Mouse (Mus musculus) neural tube, embryonic 13.5 days (tissue): ENCODE measurements around the gene Slc35b2. TPM values are rescaled to one million over a fixed set of nuclear protein-coding genes. Genes with fewer than 3 reads are reported as not detected.

Experiments
- ATAC-seq: fragments of 200-750 bp; cut with Nextera tagmentation; 2 replicates; pipeline ENCODE4 v1.8.0; 2017; ENCODE audit warnings: low read depth, mild to moderate bottlenecking, moderate TSS enrichment, moderate library complexity
- H3K27ac ChIP-seq: fragments of 300-500 bp; sonication (generic); replicated peaks from 2 replicates; pipeline ENCODE4 v1.5.1; 2015; ENCODE audit warnings: moderate library complexity, mild to moderate bottlenecking, inconsistent platforms
- H3K27me3 ChIP-seq: fragments of 300-500 bp; sonication (generic); 2 replicates; pipeline ENCODE4 v1.6.1; 2015; ENCODE audit warnings: mild to moderate bottlenecking, inconsistent platforms
- H3K36me3 ChIP-seq: fragments of 300-500 bp; sonication (generic); 2 replicates; pipeline ENCODE4 v1.6.1; 2015; ENCODE audit warnings: mild to moderate bottlenecking, inconsistent platforms
- H3K4me1 ChIP-seq: fragments of 300-500 bp; sonication (generic); replicated peaks from 2 replicates; pipeline ENCODE4 v1.6.1; 2015; ENCODE audit warnings: inconsistent platforms
- H3K4me2 ChIP-seq: fragments of 300-500 bp; sonication (generic); 2 replicates; pipeline ENCODE4 v1.6.1; 2015; ENCODE audit warnings: inconsistent platforms, mild to moderate bottlenecking, moderate library complexity
- H3K4me3 ChIP-seq: fragments of 300-500 bp; sonication (generic); 2 replicates; pipeline ENCODE4 v1.5.1; 2015; ENCODE audit warnings: mild to moderate bottlenecking, inconsistent platforms
- H3K9ac ChIP-seq: fragments of 300-500 bp; sonication (generic); 2 replicates; pipeline ENCODE4 v1.6.1; 2015; ENCODE audit warnings: moderate library complexity, mild to moderate bottlenecking, inconsistent platforms
- H3K9me3 ChIP-seq: fragments of 300-500 bp; sonication (generic); 2 replicates; pipeline ENCODE4 v1.6.1; 2016; ENCODE audit warnings: inconsistent platforms
- WGBS: fragments of 180-500 bp; shearing (Covaris S2); methylation state at CpG from one replicate; pipeline ENCODE4 v1.1.7; 2015; 5-methylcytosine and 5-hydroxymethylcytosine counted together
- polyA plus RNA-seq: library from polyadenylated mRNA; unstranded; fragments of >200 nt; fragmentation: Nextera tagmentation; extraction: Ambion mirVana; gene quantifications from 2 replicates; pipeline ENCODE4 v1.2.1, GENCODE M21; 2015

Slc35b2 gene
- polyA plus RNA-seq, 1 experiment from 2014 or later = 84.2 TPM

DNA sequence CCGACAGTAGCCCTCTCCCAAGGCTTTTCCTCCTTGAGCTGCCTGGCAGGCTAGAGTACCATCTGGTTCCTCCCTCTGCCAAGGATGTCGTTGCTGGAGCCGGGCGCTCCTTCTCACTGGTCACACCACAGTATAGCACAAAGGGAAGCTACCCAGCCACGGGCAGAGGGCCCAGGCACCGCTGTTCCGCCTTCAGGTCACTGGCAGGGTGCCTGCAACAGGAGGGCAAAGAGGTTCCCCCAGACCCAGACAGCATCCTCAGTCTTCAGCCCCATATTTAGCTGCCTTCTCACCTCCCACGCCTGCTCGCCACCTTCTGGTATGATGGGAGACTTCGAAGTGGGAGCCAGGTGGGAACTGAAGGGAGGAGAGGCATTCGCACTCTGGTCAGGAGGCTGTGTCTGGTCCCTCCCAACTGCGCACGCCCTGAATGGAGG is 33.3 kb upstream of the Slc35b2 start:
- H3K4me2 ChIP-seq = no peak overlapping the region
- no peaks in the 10 kb centered on the region for H3K4me1 ChIP-seq
- H3K4me3 ChIP-seq = no peak overlapping the region
- H3K27me3 ChIP-seq = peaks cover 68% of the 10 kb centered on the region
- H3K36me3 ChIP-seq = no peaks in the 10 kb centered on the region
- no peaks in the 10 kb centered on the region for H3K9me3 ChIP-seq
- 43% methylated on average over 13 of the region's 13 CpGs for WGBS
- H3K27ac ChIP-seq = no peak overlapping the region
- ATAC-seq = no peak
- no peak overlapping the region for H3K9ac ChIP-seq

- H3K36me3 ChIP-seq = no peaks in the 10 kb centered on the region
- H3K4me2 ChIP-seq = no peak overlapping the region
- 52% methylated on average over 15 of the region's 15 CpGs for WGBS
- H3K27me3 ChIP-seq = peaks cover 83% of the 10 kb centered on the region
- no peaks in the 10 kb centered on the region for H3K9me3 ChIP-seq
- H3K4me3 ChIP-seq = no peak overlapping the region
- 0 out of 2 replicates have a peak, but pooled peaks cover 4% of the 10 kb centered on the region for H3K4me1 ChIP-seq
- no peak for ATAC-seq
- no peak overlapping the region for H3K9ac ChIP-seq
- H3K27ac ChIP-seq = no peak overlapping the region
Measured at GRCm38 (mm10) chr17:45532896-45533295, 30.8 kb upstream of the Slc35b2 start.

DNA sequence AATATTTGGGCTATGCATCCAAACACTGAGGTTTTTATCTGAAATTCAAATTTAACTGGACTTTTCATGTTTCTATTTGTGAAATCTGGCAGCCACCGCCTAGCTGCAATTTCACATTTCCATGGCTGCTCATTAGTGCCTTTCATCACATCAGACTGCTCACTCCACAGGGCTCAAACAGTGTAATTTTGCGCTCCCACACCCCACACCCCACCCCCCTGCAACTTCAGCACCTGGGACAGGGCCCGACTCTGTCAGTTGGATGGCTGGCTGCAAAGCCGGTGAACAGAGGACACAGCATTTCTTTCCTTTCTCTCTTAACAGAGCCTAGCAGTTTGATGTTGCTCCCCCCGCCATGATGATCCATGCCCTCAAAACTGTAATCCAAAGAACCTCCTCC is 27.4 kb upstream of the Slc35b2 start:
- Histone ChIP-seq H3K4me2 (no peak overlapping the region), H3K4me1 (0 out of 2 replicates have a peak, but pooled peaks cover 4% of the 10 kb centered on the region), H3K27me3 (peaks cover 75% of the 10 kb centered on the region), H3K4me3 (no peak overlapping the region), H3K27ac (no peak overlapping the region), H3K36me3 (no peaks in the 10 kb centered on the region), H3K9me3 (no peaks in the 10 kb centered on the region), H3K9ac (no peak overlapping the region)
- no peak for ATAC-seq
- 15% methylated on average over 5 of the region's 5 CpGs for WGBS

- no peak overlapping the region for H3K27ac ChIP-seq
- H3K9ac ChIP-seq = no peak overlapping the region
- 70% methylated on average over 4 of the region's 4 CpGs for WGBS
- H3K4me3 ChIP-seq = no peak overlapping the region
- H3K4me2 ChIP-seq = no peak overlapping the region
- 0 out of 2 replicates have a peak, but pooled peaks cover 4% of the 10 kb centered on the region for H3K4me1 ChIP-seq
- no peaks in the 10 kb centered on the region for H3K9me3 ChIP-seq
- no peak for ATAC-seq
- H3K27me3 ChIP-seq = peaks cover 74% of the 10 kb centered on the region
- H3K36me3 ChIP-seq = no peaks in the 10 kb centered on the region
Measured at GRCm38 (mm10) chr17:45538394-45538793, 25.3 kb upstream of the Slc35b2 start.

DNA sequence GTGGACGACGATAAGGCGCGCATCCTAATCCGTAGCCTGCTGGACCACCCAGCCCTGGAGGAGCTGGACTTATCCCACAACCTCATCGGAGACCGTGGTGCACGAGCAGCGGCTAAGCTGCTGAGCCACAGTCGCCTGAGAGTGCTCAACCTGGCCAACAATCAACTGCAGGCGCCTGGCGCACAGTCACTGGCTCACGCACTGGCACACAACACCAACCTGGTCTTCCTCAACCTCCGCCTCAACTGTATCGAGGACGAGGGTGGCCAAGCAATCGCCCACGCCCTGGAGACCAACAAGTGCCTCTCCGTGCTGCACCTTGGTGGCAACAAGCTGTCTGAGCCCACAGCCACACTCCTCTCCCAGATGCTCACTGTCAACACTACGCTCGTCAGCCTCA is 24.0 kb upstream of the Slc35b2 start:
- WGBS = 82% methylated on average over 21 of the region's 21 CpGs
- H3K9ac ChIP-seq = no peak overlapping the region
- peaks cover 16% of the 10 kb centered on the region for H3K4me1 ChIP-seq
- H3K4me3 ChIP-seq = no peak overlapping the region
- peaks cover 12% of the 10 kb centered on the region for H3K36me3 ChIP-seq
- no peak overlapping the region for H3K4me2 ChIP-seq
- no peak for ATAC-seq
- H3K27ac ChIP-seq = no peak overlapping the region
- no peaks in the 10 kb centered on the region for H3K9me3 ChIP-seq
- H3K27me3 ChIP-seq = peaks cover 77% of the 10 kb centered on the region

DNA sequence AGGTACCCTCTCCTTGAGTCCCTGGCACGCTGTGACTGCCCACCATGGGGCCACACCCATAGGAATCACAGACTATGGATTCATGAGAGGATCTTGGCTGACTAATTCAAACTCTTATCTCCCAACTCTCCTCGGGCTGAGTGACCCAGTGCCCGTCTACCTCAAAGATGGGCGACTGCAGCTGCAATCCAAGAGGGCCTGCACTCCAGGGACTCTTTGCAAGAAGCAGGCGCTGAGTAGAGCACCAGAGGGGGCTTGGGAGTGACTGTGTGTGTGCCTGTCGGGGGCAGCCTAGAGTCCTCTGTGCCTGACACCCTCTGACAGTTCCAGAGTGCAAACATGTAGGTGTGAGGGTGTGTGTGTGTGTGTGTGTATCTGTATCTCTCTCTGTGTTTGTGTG is 21.5 kb upstream of the Slc35b2 start:
- Histone ChIP-seq H3K4me2 (no peak overlapping the region), H3K9ac (no peak overlapping the region), H3K36me3 (peaks cover 30% of the 10 kb centered on the region), H3K4me1 (peaks cover 31% of the 10 kb centered on the region), H3K27me3 (peaks cover 77% of the 10 kb centered on the region), H3K9me3 (no peaks in the 10 kb centered on the region), H3K27ac (no peak overlapping the region), H3K4me3 (no peak overlapping the region)
- ATAC-seq = no peak
- 34% methylated on average over 6 of the region's 6 CpGs for WGBS

DNA sequence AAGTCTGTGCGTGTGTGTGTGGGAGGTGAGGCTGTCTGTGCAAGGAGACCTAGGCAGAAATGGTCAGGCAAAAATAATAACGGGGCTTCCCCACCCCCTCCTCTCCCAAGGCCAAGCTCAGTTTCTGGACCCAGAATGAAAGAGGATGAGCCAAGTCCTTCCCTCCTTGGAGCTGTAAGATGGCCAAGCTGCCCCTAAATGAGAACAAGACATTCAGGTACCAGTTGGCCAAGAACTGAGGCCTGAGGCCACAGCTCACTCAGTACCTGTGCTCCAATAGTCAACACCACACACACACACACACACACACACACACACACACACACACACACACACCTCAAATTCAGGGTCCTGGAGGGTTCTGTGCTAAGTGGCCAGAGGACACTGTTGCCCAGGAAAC is 21.0 kb upstream of the Slc35b2 start:
- H3K27ac ChIP-seq = no peak overlapping the region
- no peak for ATAC-seq
- H3K4me2 ChIP-seq = no peak overlapping the region
- H3K9me3 ChIP-seq = no peaks in the 10 kb centered on the region
- H3K4me3 ChIP-seq = no peak overlapping the region
- no peak overlapping the region for H3K9ac ChIP-seq
- H3K4me1 ChIP-seq = peaks cover 37% of the 10 kb centered on the region
- peaks cover 77% of the 10 kb centered on the region for H3K27me3 ChIP-seq
- whole genome bisulfite sequencing = 85% methylated on average over 2 of the region's 2 CpGs
- H3K36me3 ChIP-seq = peaks cover 30% of the 10 kb centered on the region

GRCm38 (mm10) chr17:45543115-45543514 is 20.6 kb upstream of the Slc35b2 start:
- Histone ChIP-seq H3K9ac (no peak overlapping the region), H3K4me3 (no peak overlapping the region), H3K4me1 (peaks cover 41% of the 10 kb centered on the region), H3K27me3 (peaks cover 77% of the 10 kb centered on the region), H3K27ac (no peak overlapping the region), H3K36me3 (peaks cover 30% of the 10 kb centered on the region), H3K4me2 (no peak overlapping the region), H3K9me3 (no peaks in the 10 kb centered on the region)
- no peak for ATAC-seq
- WGBS = 56% methylated on average over 1 of the region's 1 CpGs

DNA sequence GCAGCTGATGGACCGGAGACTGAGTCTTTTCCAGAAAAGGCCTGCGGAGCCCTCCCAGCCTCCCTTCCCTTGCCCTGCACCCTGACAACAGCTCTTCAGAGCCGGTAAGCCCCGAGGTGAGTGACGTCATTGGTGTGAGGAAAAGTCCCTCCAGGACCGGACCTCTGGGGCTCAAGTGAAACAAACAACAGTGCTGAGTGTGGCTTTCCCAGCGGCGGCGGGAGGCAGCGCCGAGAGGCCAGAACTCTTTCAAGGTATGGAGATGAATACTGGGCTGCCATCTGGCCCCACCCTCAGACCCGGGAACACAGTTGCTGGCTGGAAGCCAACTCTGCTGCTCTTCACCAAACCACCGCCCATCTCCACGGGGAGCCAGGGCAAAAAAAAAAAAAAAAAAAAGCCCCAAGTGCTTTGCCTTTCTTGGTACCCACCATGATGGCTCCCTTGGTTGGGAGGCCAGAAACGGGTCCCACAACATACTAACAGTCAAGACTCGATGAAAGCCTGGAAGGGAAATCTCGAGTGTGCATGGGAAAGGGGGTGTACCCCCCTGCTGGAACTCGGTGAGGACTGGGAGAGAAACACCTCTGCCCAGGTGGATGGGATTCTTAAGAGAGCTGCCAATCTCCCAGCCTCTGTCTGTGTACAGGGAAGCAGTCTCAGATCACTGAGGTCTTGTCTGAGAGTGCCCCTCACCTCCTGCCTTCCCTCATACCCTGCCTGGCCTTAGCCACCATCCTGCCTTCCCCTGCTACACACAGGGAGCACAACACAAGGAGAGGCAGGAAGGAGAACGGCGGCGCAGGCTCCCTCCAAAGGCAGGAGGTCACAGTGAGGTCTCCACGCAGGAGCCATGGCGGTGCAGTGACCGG is 19.4 kb upstream of the Slc35b2 start:
- Histone ChIP-seq H3K4me1 (peaks cover 49% of the 10 kb centered on the region), H3K36me3 (peaks cover 30% of the 10 kb centered on the region), H3K4me3 (0 out of 2 replicates have a peak overlapping the region, but pooled peaks have one; percentile 21), H3K27me3 (peaks cover 69% of the 10 kb centered on the region), H3K9ac (peak overlapping the region; percentile 52), H3K4me2 (peak overlapping the region; percentile 44), H3K27ac (no peak overlapping the region), H3K9me3 (no peaks in the 10 kb centered on the region)
- 8% methylated on average over 24 of the region's 24 CpGs for WGBS
- no peak for ATAC-seq

- Histone ChIP-seq H3K27me3 (peaks cover 62% of the 10 kb centered on the region), H3K27ac (no peak overlapping the region), H3K4me1 (peaks cover 52% of the 10 kb centered on the region), H3K4me3 (peak overlapping the region; percentile 21), H3K4me2 (peak overlapping the region; percentile 44), H3K9ac (peak overlapping the region; percentile 52), H3K36me3 (peaks cover 30% of the 10 kb centered on the region), H3K9me3 (no peaks in the 10 kb centered on the region)
- WGBS = 2% methylated on average over 43 of the region's 46 CpGs
- no peak for ATAC-seq
Measured at GRCm38 (mm10) chr17:45544873-45545277, 18.8 kb upstream of the Slc35b2 start.

DNA sequence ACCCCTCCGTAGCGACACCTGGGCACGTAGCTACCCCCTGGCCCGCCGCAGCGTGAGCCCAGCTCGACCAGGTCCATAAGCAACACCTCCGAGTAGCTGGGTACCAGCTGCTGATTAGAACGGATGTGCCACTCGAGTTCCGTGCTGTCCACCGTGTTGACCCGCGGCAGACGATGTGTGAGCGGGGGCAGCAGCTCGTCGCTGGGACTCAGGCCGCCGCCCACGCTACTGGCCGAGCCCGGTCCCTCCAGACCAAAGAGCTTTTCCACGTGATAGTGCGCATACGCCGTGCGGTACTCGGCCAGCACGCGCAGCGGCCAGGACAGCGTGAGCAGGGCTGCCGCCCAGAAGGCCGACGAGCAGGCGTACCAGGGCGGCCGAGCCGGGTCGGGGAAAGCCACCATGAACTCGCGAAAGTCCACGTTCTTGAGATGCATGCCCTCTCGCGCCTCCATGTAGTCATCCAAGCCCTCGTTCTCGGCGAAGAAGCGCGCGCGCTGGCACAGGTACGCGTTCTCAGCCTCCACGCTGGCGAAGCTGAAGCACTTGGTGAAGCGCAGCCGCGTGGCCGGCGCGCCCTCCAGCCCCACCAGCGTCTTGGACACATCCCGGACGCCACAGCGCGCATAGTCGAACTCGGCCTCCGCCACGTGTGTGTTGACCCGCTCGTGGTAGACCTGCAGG is 18.3 kb upstream of the Slc35b2 start:
- Histone ChIP-seq H3K27me3 (peaks cover 65% of the 10 kb centered on the region), H3K4me3 (peak overlapping the region; percentile 21), H3K4me1 (peaks cover 57% of the 10 kb centered on the region), H3K27ac (no peak overlapping the region), H3K36me3 (peaks cover 30% of the 10 kb centered on the region), H3K9ac (peak overlapping the region; percentile 52), H3K4me2 (peak overlapping the region; percentile 44), H3K9me3 (no peaks in the 10 kb centered on the region)
- ATAC-seq = no peak
- WGBS = 7% methylated on average over 74 of the region's 74 CpGs

DNA sequence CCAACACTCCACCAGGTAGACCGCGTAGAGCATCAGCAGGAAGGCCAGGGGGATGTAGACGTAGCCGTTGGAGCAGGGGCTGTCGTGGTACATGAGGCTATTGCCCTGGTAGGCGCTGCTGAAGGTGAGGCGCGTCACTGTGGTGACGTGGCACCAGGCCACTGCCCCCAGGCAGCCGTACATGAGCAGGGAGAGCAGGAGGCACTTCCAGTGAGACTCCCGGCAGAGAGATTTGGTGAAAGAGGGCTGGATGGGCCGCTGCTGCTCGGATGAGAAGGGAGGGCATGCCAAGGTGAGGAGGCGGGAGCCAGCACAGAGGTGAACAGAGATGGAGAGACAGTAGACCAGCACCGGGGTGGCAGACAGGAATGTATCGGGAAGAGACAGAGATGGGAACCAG is 16.7 kb upstream of the Slc35b2 start:
- no peak for ATAC-seq
- H3K9me3 ChIP-seq = no peaks in the 10 kb centered on the region
- no peak overlapping the region for H3K27ac ChIP-seq
- H3K4me2 ChIP-seq = no peak overlapping the region
- H3K4me1 ChIP-seq = peaks cover 63% of the 10 kb centered on the region
- peaks cover 68% of the 10 kb centered on the region for H3K27me3 ChIP-seq
- 0 out of 2 replicates have a peak overlapping the region, but pooled peaks have one; percentile 4 for H3K9ac ChIP-seq
- no peak overlapping the region for H3K4me3 ChIP-seq
- H3K36me3 ChIP-seq = peaks cover 30% of the 10 kb centered on the region
- WGBS = 73% methylated on average over 16 of the region's 16 CpGs
